Mouse (Mus musculus): ENCODE data around the gene Grap. TPM values are rescaled to one million over a fixed set of nuclear protein-coding genes. Genes with fewer than 3 reads are reported as not detected.

The Grap gene
- total RNA-seq, 1 experiment from 2014 or later, result 0.10 TPM

- 0 out of 4 replicates have a peak, but pooled peaks have one; percentile 13 for ATAC-seq (replicated peaks in 1 of 2; ENCODE audit: insufficient read depth in 1 of 2, low FRiP score in 2 of 2, low TSS enrichment in 1 of 2, low read depth in 1 of 2, poor library complexity in 2 of 2, severe bottlenecking in 2 of 2)
Measured at GRCm38 (mm10) chr11:61669492-61670490, 16.7 kb downstream of the Grap start.

GRCm38 (mm10) chr11:61671781-61672383, 18.8 kb downstream of the Grap start:
- no peak for ATAC-seq (replicated peaks in 1 of 2; ENCODE audit: insufficient read depth in 1 of 2, low FRiP score in 2 of 2, low TSS enrichment in 1 of 2, low read depth in 1 of 2, poor library complexity in 2 of 2, severe bottlenecking in 2 of 2)

GRCm38 (mm10) chr11:61673686-61674085, 20.6 kb downstream of the Grap start:
- no peak for ATAC-seq (replicated peaks in 1 of 2; ENCODE audit: insufficient read depth in 1 of 2, low FRiP score in 2 of 2, low TSS enrichment in 1 of 2, low read depth in 1 of 2, poor library complexity in 2 of 2, severe bottlenecking in 2 of 2)

- no peak for ATAC-seq (replicated peaks in 1 of 2; ENCODE audit: insufficient read depth in 1 of 2, low FRiP score in 2 of 2, low TSS enrichment in 1 of 2, low read depth in 1 of 2, poor library complexity in 2 of 2, severe bottlenecking in 2 of 2)
Measured at GRCm38 (mm10) chr11:61674151-61674838, 21.2 kb downstream of the Grap start.

- ATAC-seq (replicated peaks in 1 of 2; ENCODE audit: insufficient read depth in 1 of 2, low FRiP score in 2 of 2, low TSS enrichment in 1 of 2, low read depth in 1 of 2, poor library complexity in 2 of 2, severe bottlenecking in 2 of 2), result peak in 1 of 2 experiments; percentile 38; a peak in 1 of 4 replicates
Measured at GRCm38 (mm10) chr11:61674839-61675159, 21.7 kb downstream of the Grap start.

- ATAC-seq (replicated peaks in 1 of 2; ENCODE audit: insufficient read depth in 1 of 2, low FRiP score in 2 of 2, low TSS enrichment in 1 of 2, low read depth in 1 of 2, poor library complexity in 2 of 2, severe bottlenecking in 2 of 2), result no peak
Measured at GRCm38 (mm10) chr11:61675332-61675731, 22.3 kb downstream of the Grap start.

- no peak for ATAC-seq (replicated peaks in 1 of 2; ENCODE audit: insufficient read depth in 1 of 2, low FRiP score in 2 of 2, low TSS enrichment in 1 of 2, low read depth in 1 of 2, poor library complexity in 2 of 2, severe bottlenecking in 2 of 2)
Measured at GRCm38 (mm10) chr11:61676216-61676854, 23.3 kb downstream of the Grap start.

- ATAC-seq (replicated peaks in 1 of 2; ENCODE audit: insufficient read depth in 1 of 2, low FRiP score in 2 of 2, low TSS enrichment in 1 of 2, low read depth in 1 of 2, poor library complexity in 2 of 2, severe bottlenecking in 2 of 2), result no peak
Measured at GRCm38 (mm10) chr11:61677709-61678108, 24.6 kb downstream of the Grap start.

- ATAC-seq (replicated peaks in 1 of 2; ENCODE audit: insufficient read depth in 1 of 2, low FRiP score in 2 of 2, low TSS enrichment in 1 of 2, low read depth in 1 of 2, poor library complexity in 2 of 2, severe bottlenecking in 2 of 2), result no peak
Measured at GRCm38 (mm10) chr11:61679091-61679866, 26.2 kb downstream of the Grap start.

- ATAC-seq (replicated peaks in 1 of 2; ENCODE audit: insufficient read depth in 1 of 2, low FRiP score in 2 of 2, low TSS enrichment in 1 of 2, low read depth in 1 of 2, poor library complexity in 2 of 2, severe bottlenecking in 2 of 2), result peak in 1 of 2 experiments; percentile 28; a peak in 1 of 4 replicates
Measured at GRCm38 (mm10) chr11:61683907-61684731, 31.1 kb downstream of the Grap start, which contains the start of gene Fam83g. Gene Fam83g, plus strand, starts transcription at chr11:61684091.

- no peak for ATAC-seq (replicated peaks in 1 of 2; ENCODE audit: insufficient read depth in 1 of 2, low FRiP score in 2 of 2, low TSS enrichment in 1 of 2, low read depth in 1 of 2, poor library complexity in 2 of 2, severe bottlenecking in 2 of 2)
Measured at GRCm38 (mm10) chr11:61685119-61685725, 32.2 kb downstream of the Grap start.

GRCm38 (mm10) chr11:61686141-61686540, 33.1 kb downstream of the Grap start:
- ATAC-seq (replicated peaks in 1 of 2; ENCODE audit: insufficient read depth in 1 of 2, low FRiP score in 2 of 2, low TSS enrichment in 1 of 2, low read depth in 1 of 2, poor library complexity in 2 of 2, severe bottlenecking in 2 of 2), result no peak

- ATAC-seq (replicated peaks in 1 of 2; ENCODE audit: insufficient read depth in 1 of 2, low FRiP score in 2 of 2, low TSS enrichment in 1 of 2, low read depth in 1 of 2, poor library complexity in 2 of 2, severe bottlenecking in 2 of 2), result no peak
Measured at GRCm38 (mm10) chr11:61686906-61687453, 33.9 kb downstream of the Grap start.

- ATAC-seq (replicated peaks in 1 of 2; ENCODE audit: insufficient read depth in 1 of 2, low FRiP score in 2 of 2, low TSS enrichment in 1 of 2, low read depth in 1 of 2, poor library complexity in 2 of 2, severe bottlenecking in 2 of 2), result no peak
Measured at GRCm38 (mm10) chr11:61687595-61687994, 34.5 kb downstream of the Grap start.

GRCm38 (mm10) chr11:61692996-61693395, 39.9 kb downstream of the Grap start:
- ATAC-seq (replicated peaks in 1 of 2; ENCODE audit: insufficient read depth in 1 of 2, low FRiP score in 2 of 2, low TSS enrichment in 1 of 2, low read depth in 1 of 2, poor library complexity in 2 of 2, severe bottlenecking in 2 of 2), result no peak

Data from hematopoietic stem cell, adult 5-6 weeks (primary cell).